Mouse (Mus musculus) midbrain, embryonic 10.5 days (tissue): ENCODE measurements around the gene Asl. TPM values are rescaled to one million over a fixed set of nuclear protein-coding genes. Genes with fewer than 3 reads are reported as not detected.

Source experiments
- DNase-seq: peaks from one replicate; pipeline ENCODE4 v3.0.0-alpha.2; 2017; ENCODE audit warnings: low spot score
- H3K27ac ChIP-seq: fragments of 300-500 bp; sonication (generic); replicated peaks from 2 replicates; pipeline ENCODE4 v1.5.1; 2016; ENCODE audit warnings: mild to moderate bottlenecking
- H3K27me3 ChIP-seq: fragments of 300-500 bp; sonication (generic); 2 replicates; pipeline ENCODE4 v1.6.1; 2016; ENCODE audit warnings: low read depth, mild to moderate bottlenecking; ENCODE audit not compliant: poor library complexity, severe bottlenecking
- H3K36me3 ChIP-seq: fragments of 300-500 bp; sonication (generic); 2 replicates; pipeline ENCODE4 v1.6.1; 2016; ENCODE audit warnings: mild to moderate bottlenecking, moderate library complexity
- H3K4me1 ChIP-seq: fragments of 300-500 bp; sonication (generic); 2 replicates; pipeline ENCODE4 v1.6.1; 2016
- H3K4me3 ChIP-seq: fragments of 300-500 bp; sonication (generic); 2 replicates; pipeline ENCODE4 v1.5.1; 2016; ENCODE audit warnings: mild to moderate bottlenecking, moderate library complexity
- H3K9me3 ChIP-seq: fragments of 300-500 bp; sonication (generic); replicated peaks from 2 replicates; pipeline ENCODE4 v1.6.1; 2016; ENCODE audit warnings: mild to moderate bottlenecking
- WGBS: fragments of 180-500 bp; shearing (Covaris S2); methylation state at CpG from one replicate; pipeline ENCODE4 v1.1.7; 2016; 5-methylcytosine and 5-hydroxymethylcytosine counted together
- polyA plus RNA-seq: library from polyadenylated mRNA; unstranded; fragments of >200 nt; fragmentation: Nextera tagmentation; extraction: Ambion mirVana; gene quantifications from 2 replicates; pipeline ENCODE4 v1.2.1, GENCODE M21; 2016

Asl gene
- polyA plus RNA-seq, 1 experiment from 2014 or later, result 36.0 TPM

GRCm38 (mm10) chr5:130056303-130056702, 27.3 kb upstream of the Asl start:
- Histone ChIP-seq H3K27me3 (no peaks in the 10 kb centered on the region), H3K9me3 (no peaks in the 10 kb centered on the region), H3K27ac (no peak overlapping the region), H3K36me3 (peaks cover 67% of the 10 kb centered on the region), H3K4me1 (peaks cover 10% of the 10 kb centered on the region), H3K4me3 (no peak overlapping the region)
- 96% methylated on average over 2 of the region's 2 CpGs for WGBS
- no peak for DNase-seq

GRCm38 (mm10) chr5:130055688-130056087, 26.6 kb upstream of the Asl start:
- Histone ChIP-seq H3K4me3 (no peak overlapping the region), H3K9me3 (no peaks in the 10 kb centered on the region), H3K4me1 (peaks cover 10% of the 10 kb centered on the region), H3K27ac (no peak overlapping the region), H3K27me3 (no peaks in the 10 kb centered on the region), H3K36me3 (peaks cover 69% of the 10 kb centered on the region)
- DNase-seq, result no peak
- 88% methylated on average over 4 of the region's 4 CpGs for WGBS

GRCm38 (mm10) chr5:130052955-130053354, 23.9 kb upstream of the Asl start:
- H3K9me3 ChIP-seq, result no peaks in the 10 kb centered on the region
- 93% methylated on average over 6 of the region's 6 CpGs for WGBS
- H3K4me3 ChIP-seq, result no peak overlapping the region
- 0 out of 2 replicates have a peak, but pooled peaks cover 6% of the 10 kb centered on the region for H3K4me1 ChIP-seq
- H3K27ac ChIP-seq, result no peak overlapping the region
- DNase-seq, result no peak
- no peaks in the 10 kb centered on the region for H3K27me3 ChIP-seq
- peaks cover 63% of the 10 kb centered on the region for H3K36me3 ChIP-seq

- H3K36me3 ChIP-seq, result peaks cover 63% of the 10 kb centered on the region
- no peaks in the 10 kb centered on the region for H3K27me3 ChIP-seq
- no peak for DNase-seq
- H3K4me1 ChIP-seq, result 0 out of 2 replicates have a peak, but pooled peaks cover 6% of the 10 kb centered on the region
- no peak overlapping the region for H3K4me3 ChIP-seq
- H3K9me3 ChIP-seq, result no peaks in the 10 kb centered on the region
- 78% methylated on average over 5 of the region's 5 CpGs for WGBS
- no peak overlapping the region for H3K27ac ChIP-seq
Measured at GRCm38 (mm10) chr5:130052510-130052909, 23.5 kb upstream of the Asl start.

- Histone ChIP-seq H3K4me1 (0 out of 2 replicates have a peak, but pooled peaks cover 6% of the 10 kb centered on the region), H3K36me3 (peaks cover 76% of the 10 kb centered on the region), H3K9me3 (no peaks in the 10 kb centered on the region), H3K27ac (0 out of 2 replicates have a peak overlapping the region, but pooled peaks have one; percentile 28), H3K4me3 (no peak overlapping the region), H3K27me3 (no peaks in the 10 kb centered on the region)
- no peak for DNase-seq
- 83% methylated on average over 15 of the region's 15 CpGs for WGBS
Measured at GRCm38 (mm10) chr5:130051073-130051860, 22.2 kb upstream of the Asl start.

GRCm38 (mm10) chr5:130050416-130050815, 21.4 kb upstream of the Asl start:
- Histone ChIP-seq H3K9me3 (no peaks in the 10 kb centered on the region), H3K27ac (no peak overlapping the region), H3K27me3 (no peaks in the 10 kb centered on the region), H3K4me3 (no peak overlapping the region), H3K36me3 (peaks cover 81% of the 10 kb centered on the region), H3K4me1 (0 out of 2 replicates have a peak, but pooled peaks cover 6% of the 10 kb centered on the region)
- WGBS, result 70% methylated on average over 6 of the region's 6 CpGs
- DNase-seq, result no peak

- Histone ChIP-seq H3K9me3 (no peaks in the 10 kb centered on the region), H3K36me3 (peaks cover 85% of the 10 kb centered on the region), H3K27ac (0 out of 2 replicates have a peak overlapping the region, but pooled peaks have one; percentile 1), H3K4me3 (no peak overlapping the region), H3K27me3 (no peaks in the 10 kb centered on the region), H3K4me1 (0 out of 2 replicates have a peak, but pooled peaks cover 6% of the 10 kb centered on the region)
- DNase-seq, result no peak
- WGBS, result 89% methylated on average over 15 of the region's 15 CpGs
Measured at GRCm38 (mm10) chr5:130048786-130049520, 19.9 kb upstream of the Asl start.

- H3K4me3 ChIP-seq, result no peak overlapping the region
- 82% methylated on average over 6 of the region's 6 CpGs for WGBS
- no peak overlapping the region for H3K27ac ChIP-seq
- no peaks in the 10 kb centered on the region for H3K9me3 ChIP-seq
- no peaks in the 10 kb centered on the region for H3K27me3 ChIP-seq
- 0 out of 2 replicates have a peak, but pooled peaks cover 3% of the 10 kb centered on the region for H3K4me1 ChIP-seq
- peaks cover 91% of the 10 kb centered on the region for H3K36me3 ChIP-seq
- DNase-seq, result no peak
Measured at GRCm38 (mm10) chr5:130047013-130047412, 18.0 kb upstream of the Asl start.

- no peaks in the 10 kb centered on the region for H3K27me3 ChIP-seq
- 0 out of 2 replicates have a peak, but pooled peaks cover 3% of the 10 kb centered on the region for H3K4me1 ChIP-seq
- WGBS, result 94% methylated on average over 10 of the region's 10 CpGs
- DNase-seq, result no peak
- H3K36me3 ChIP-seq, result peaks cover 92% of the 10 kb centered on the region
- H3K4me3 ChIP-seq, result no peak overlapping the region
- H3K27ac ChIP-seq, result no peak overlapping the region
- no peaks in the 10 kb centered on the region for H3K9me3 ChIP-seq
Measured at GRCm38 (mm10) chr5:130046589-130046988, 17.5 kb upstream of the Asl start.

- H3K9me3 ChIP-seq, result no peaks in the 10 kb centered on the region
- H3K36me3 ChIP-seq, result peaks cover 92% of the 10 kb centered on the region
- H3K27ac ChIP-seq, result no peak overlapping the region
- H3K4me3 ChIP-seq, result no peak overlapping the region
- no peaks in the 10 kb centered on the region for H3K4me1 ChIP-seq
- DNase-seq, result no peak
- no peaks in the 10 kb centered on the region for H3K27me3 ChIP-seq
- WGBS, result 75% methylated on average over 7 of the region's 7 CpGs
Measured at GRCm38 (mm10) chr5:130046100-130046499, 17.1 kb upstream of the Asl start.

- no peak for DNase-seq
- H3K4me3 ChIP-seq, result no peak overlapping the region
- peaks cover 94% of the 10 kb centered on the region for H3K36me3 ChIP-seq
- H3K27ac ChIP-seq, result no peak overlapping the region
- WGBS, result 85% methylated on average over 7 of the region's 7 CpGs
- H3K4me1 ChIP-seq, result no peaks in the 10 kb centered on the region
- H3K9me3 ChIP-seq, result no peaks in the 10 kb centered on the region
- no peaks in the 10 kb centered on the region for H3K27me3 ChIP-seq
Measured at GRCm38 (mm10) chr5:130044201-130044695, 15.2 kb upstream of the Asl start.

- no peak overlapping the region for H3K4me3 ChIP-seq
- H3K27me3 ChIP-seq, result no peaks in the 10 kb centered on the region
- H3K36me3 ChIP-seq, result peaks cover 91% of the 10 kb centered on the region
- H3K9me3 ChIP-seq, result no peaks in the 10 kb centered on the region
- DNase-seq, result no peak
- H3K27ac ChIP-seq, result no peak overlapping the region
- H3K4me1 ChIP-seq, result no peaks in the 10 kb centered on the region
- WGBS, result 91% methylated on average over 3 of the region's 3 CpGs
Measured at GRCm38 (mm10) chr5:130043741-130044140, 14.7 kb upstream of the Asl start.
